Mouse (Mus musculus): ENCODE data around the gene Slc38a11. TPM values are rescaled to one million over a fixed set of nuclear protein-coding genes. Genes with fewer than 3 reads are reported as not detected.

Slc38a11 gene
- total and polyA plus RNA-seq, 3 experiments: 0.44 to 6.6 TPM; not detected in 1

DNA sequence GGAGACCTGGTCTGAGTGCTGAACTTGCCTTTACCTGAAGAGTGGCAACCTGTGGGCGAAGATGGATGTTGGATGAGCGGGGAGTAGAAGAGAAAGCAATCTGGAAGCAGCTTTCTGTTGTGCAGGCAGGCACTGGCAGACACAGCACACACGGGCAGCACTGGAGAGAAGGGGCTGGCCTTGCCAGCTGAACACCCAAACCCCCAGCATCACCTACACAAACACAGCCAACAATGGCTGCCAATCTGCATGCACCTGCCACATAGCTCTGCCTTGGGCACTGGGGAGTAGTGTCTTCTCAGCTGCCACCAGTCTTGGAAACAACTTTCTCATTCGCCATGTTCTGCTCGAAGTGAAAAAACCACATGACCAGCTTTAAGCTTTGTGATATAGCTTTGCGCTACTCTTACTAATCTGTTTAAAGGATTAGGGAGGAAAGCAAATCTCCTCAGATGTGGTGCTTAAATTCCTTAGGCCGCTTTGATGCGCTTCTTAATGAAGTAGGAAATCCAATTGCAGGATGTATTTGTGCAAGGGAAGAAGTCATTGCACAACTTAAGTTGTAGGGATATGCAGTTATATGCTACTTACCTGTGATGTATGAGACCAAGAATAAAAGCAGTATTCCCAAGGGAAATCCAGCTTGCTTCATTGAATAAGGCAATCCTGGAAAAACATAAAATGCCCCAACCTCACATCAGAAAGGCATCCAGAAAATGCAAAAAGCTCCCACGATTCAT lies 2.9 kb downstream of the Slc38a11 start:
- Histone ChIP-seq H3K36me3 (replicated peaks) (no peaks in the 10 kb centered on the region), H3K4me1 (ENCODE audit: insufficient read depth, low read depth, low read length) (no peaks in the 10 kb centered on the region), H3K27me3 (ENCODE audit: insufficient read depth, low read length) (no peaks in the 10 kb centered on the region), H3K9me3 (replicated peaks) (peaks cover 23% of the 10 kb centered on the region), H3K4me3 (ENCODE audit: low read depth, low read length) (no peak overlapping the region)
- no peak for DNase-seq (ENCODE audit: low spot score)
- no peak for ATAC-seq (ENCODE audit: extremely low read depth, insufficient number of reproducible peaks, low FRiP score, poor library complexity, severe bottlenecking)
- TF ChIP-seq CTCF (IDR thresholded peaks at IDR 0.05; ENCODE audit: low read depth, low read length) (no peak), GATA2 (IDR thresholded peaks at IDR 0.05; ENCODE audit: borderline replicate concordance, low read depth, low read length) (no peak)

DNA sequence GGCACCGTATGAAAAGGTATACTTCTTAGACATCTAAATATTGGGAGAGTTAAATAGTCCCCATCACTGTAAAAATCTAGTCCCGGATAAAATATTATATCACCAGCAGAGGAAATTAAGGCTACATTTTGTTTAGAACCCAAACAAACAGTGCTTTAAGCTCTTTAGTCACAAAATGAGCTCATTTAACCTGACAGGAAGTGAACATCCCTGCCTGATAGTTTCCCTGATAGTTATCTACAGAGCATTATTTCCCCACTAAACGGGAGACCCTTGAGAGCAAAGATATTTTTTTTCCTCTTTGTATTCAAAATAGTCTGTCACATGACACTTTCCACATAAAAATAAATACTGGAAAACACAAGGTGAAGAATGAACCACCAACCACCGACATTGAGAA lies 16.5 kb downstream of the Slc38a11 start:
- H3K27me3 ChIP-seq (ENCODE audit: insufficient read depth, low read length): no peaks in the 10 kb centered on the region
- ATAC-seq (ENCODE audit: extremely low read depth, insufficient number of reproducible peaks, low FRiP score, poor library complexity, severe bottlenecking): no peak

GRCm38 (mm10) chr2:65346915-65347314 lies 16.9 kb downstream of the Slc38a11 start:
- DNase-seq (ENCODE audit: low spot score) (no peak), ATAC-seq (ENCODE audit: extremely low read depth, insufficient number of reproducible peaks, low FRiP score, poor library complexity, severe bottlenecking) (no peak)
- no peaks in the 10 kb centered on the region for H3K27me3 ChIP-seq (ENCODE audit: insufficient read depth, low read length)
- H3K36me3 ChIP-seq (replicated peaks): no peaks in the 10 kb centered on the region
- TF ChIP-seq CTCF (IDR thresholded peaks at IDR 0.05; ENCODE audit: low read depth, low read length): no peak
- no peak for TF ChIP-seq POLR2AphosphoS5 (IDR thresholded peaks at IDR 0.05; ENCODE audit: insufficient replicate concordance, low read depth, low read length)
- no peak for TF ChIP-seq GATA1 (IDR thresholded peaks at IDR 0.05; ENCODE audit: borderline replicate concordance, low read length)
- no peak for TF ChIP-seq GATA2 (IDR thresholded peaks at IDR 0.05; ENCODE audit: borderline replicate concordance, low read depth, low read length)
- no peak for TF ChIP-seq TAL1 (conservative IDR thresholded peaks at IDR 0.05; ENCODE audit: low read depth, low read length)
- H3K4me1 ChIP-seq (ENCODE audit: insufficient read depth, low read depth, low read length): no peaks in the 10 kb centered on the region
- H3K4me3 ChIP-seq (ENCODE audit: low read depth, low read length): no peak overlapping the region
- peaks cover 3% of the 10 kb centered on the region; the same call in 1 of the 2 replicates for H3K9me3 ChIP-seq (replicated peaks)

More for the DNA sequence above, 16.5 kb downstream of the Slc38a11 start:
- no peak for DNase-seq (ENCODE audit: low spot score)
- H3K4me1 ChIP-seq (ENCODE audit: insufficient read depth, low read depth, low read length): no peaks in the 10 kb centered on the region
- H3K4me3 ChIP-seq (ENCODE audit: low read depth, low read length): no peak overlapping the region
- no peaks in the 10 kb centered on the region for H3K9me3 ChIP-seq (replicated peaks)
- TF ChIP-seq POLR2AphosphoS5 (IDR thresholded peaks at IDR 0.05; ENCODE audit: insufficient replicate concordance, low read depth, low read length) (no peak), GATA1 (IDR thresholded peaks at IDR 0.05; ENCODE audit: borderline replicate concordance, low read length) (no peak), GATA2 (IDR thresholded peaks at IDR 0.05; ENCODE audit: borderline replicate concordance, low read depth, low read length) (no peak), CTCF (IDR thresholded peaks at IDR 0.05; ENCODE audit: low read depth, low read length) (no peak), TAL1 (conservative IDR thresholded peaks at IDR 0.05; ENCODE audit: low read depth, low read length) (no peak)
- no peaks in the 10 kb centered on the region for H3K36me3 ChIP-seq (replicated peaks)

GRCm38 (mm10) chr2:65346037-65346436 lies 17.8 kb downstream of the Slc38a11 start:
- Histone ChIP-seq H3K27me3 (ENCODE audit: insufficient read depth, low read length) (no peaks in the 10 kb centered on the region), H3K36me3 (replicated peaks) (no peaks in the 10 kb centered on the region), H3K4me1 (ENCODE audit: insufficient read depth, low read depth, low read length) (no peaks in the 10 kb centered on the region), H3K4me3 (ENCODE audit: low read depth, low read length) (no peak overlapping the region), H3K9me3 (replicated peaks) (peaks cover 9% of the 10 kb centered on the region)
- no peak for ATAC-seq (ENCODE audit: extremely low read depth, insufficient number of reproducible peaks, low FRiP score, poor library complexity, severe bottlenecking)
- TF ChIP-seq TAL1 (conservative IDR thresholded peaks at IDR 0.05; ENCODE audit: low read depth, low read length) (no peak), GATA2 (IDR thresholded peaks at IDR 0.05; ENCODE audit: borderline replicate concordance, low read depth, low read length) (no peak), POLR2AphosphoS5 (IDR thresholded peaks at IDR 0.05; ENCODE audit: insufficient replicate concordance, low read depth, low read length) (no peak), CTCF (IDR thresholded peaks at IDR 0.05; ENCODE audit: low read depth, low read length) (no peak), GATA1 (IDR thresholded peaks at IDR 0.05; ENCODE audit: borderline replicate concordance, low read length) (no peak)
- DNase-seq (ENCODE audit: low spot score): no peak

- H3K4me3 ChIP-seq (ENCODE audit: low read depth, low read length): no peak overlapping the region
These were observed 21.8 kb downstream of the Slc38a11 start for GRCm38 (mm10) chr2:65342057-65342456.

DNA sequence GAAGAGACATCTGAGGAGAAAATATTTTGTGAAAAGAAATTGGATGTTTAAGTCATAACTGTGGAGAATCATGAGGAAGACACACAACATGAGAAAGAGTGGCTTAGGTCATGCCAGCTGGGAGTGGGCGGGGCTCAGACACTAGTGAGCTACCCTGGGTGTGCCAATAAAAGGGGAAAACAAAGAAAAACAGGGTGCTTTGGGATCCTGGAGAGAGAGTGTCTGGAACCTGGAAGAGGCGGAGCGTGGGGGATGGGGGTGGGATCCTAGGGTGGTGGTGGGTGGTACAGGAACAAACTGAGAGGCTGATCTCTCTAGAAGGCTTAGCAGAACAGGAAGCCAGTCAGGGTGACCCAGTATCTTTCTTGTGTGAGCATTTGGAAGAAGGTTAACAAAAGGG lies 23.0 kb downstream of the Slc38a11 start:
- TF ChIP-seq TAL1 (conservative IDR thresholded peaks at IDR 0.05; ENCODE audit: low read depth, low read length) (no peak), POLR2AphosphoS5 (IDR thresholded peaks at IDR 0.05; ENCODE audit: insufficient replicate concordance, low read depth, low read length) (no peak), CTCF (IDR thresholded peaks at IDR 0.05; ENCODE audit: low read depth, low read length) (no peak), GATA1 (IDR thresholded peaks at IDR 0.05; ENCODE audit: borderline replicate concordance, low read length) (no peak), GATA2 (IDR thresholded peaks at IDR 0.05; ENCODE audit: borderline replicate concordance, low read depth, low read length) (no peak)
- Histone ChIP-seq H3K9me3 (replicated peaks) (peaks cover 12% of the 10 kb centered on the region), H3K27me3 (ENCODE audit: insufficient read depth, low read length) (no peaks in the 10 kb centered on the region), H3K4me3 (ENCODE audit: low read depth, low read length) (no peak overlapping the region), H3K4me1 (ENCODE audit: insufficient read depth, low read depth, low read length) (no peaks in the 10 kb centered on the region), H3K36me3 (replicated peaks) (no peaks in the 10 kb centered on the region)
- no peak for DNase-seq (ENCODE audit: low spot score)
- no peak for ATAC-seq (ENCODE audit: extremely low read depth, insufficient number of reproducible peaks, low FRiP score, poor library complexity, severe bottlenecking)

More at GRCm38 (mm10) chr2:65342057-65342456, 21.8 kb downstream of the Slc38a11 start:
- DNase-seq (ENCODE audit: low spot score): no peak
- Histone ChIP-seq H3K27me3 (ENCODE audit: insufficient read depth, low read length) (no peaks in the 10 kb centered on the region), H3K9me3 (replicated peaks) (peaks cover 12% of the 10 kb centered on the region), H3K4me1 (ENCODE audit: insufficient read depth, low read depth, low read length) (no peaks in the 10 kb centered on the region), H3K36me3 (replicated peaks) (no peaks in the 10 kb centered on the region)
- TF ChIP-seq GATA1 (IDR thresholded peaks at IDR 0.05; ENCODE audit: borderline replicate concordance, low read length) (no peak), TAL1 (conservative IDR thresholded peaks at IDR 0.05; ENCODE audit: low read depth, low read length) (no peak), GATA2 (IDR thresholded peaks at IDR 0.05; ENCODE audit: borderline replicate concordance, low read depth, low read length) (no peak), POLR2AphosphoS5 (IDR thresholded peaks at IDR 0.05; ENCODE audit: insufficient replicate concordance, low read depth, low read length) (no peak)
- ATAC-seq (ENCODE audit: extremely low read depth, insufficient number of reproducible peaks, low FRiP score, poor library complexity, severe bottlenecking): no peak

Measured in G1E (cell line).